Mouse (Mus musculus) gastrocnemius, postnatal 36 days (tissue): Measurements from ENCODE around the gene BC048671. TPM values are rescaled to one million over a fixed set of nuclear protein-coding genes. Genes with fewer than 3 reads are reported as not detected.

Experiments used
- DNase-seq, 2 experiments: peaks; one replicate each; pipeline ENCODE4 v3.0.0; 2022
- intact Hi-C: fragments of 180-260 bp; cut with DNase I; formaldehyde crosslinking; loops from one replicate; pipeline ENCODE4 v1.15.1; 2025
- long read RNA-seq, 2 experiments: library from polyadenylated mRNA; stranded (forward); transcript quantifications; one replicate each; pipeline ENCODE4 v2.0.0; 2021
- total RNA-seq, 2 experiments: library from RNA; stranded (reverse); gene quantifications; 2 replicates each; pipeline ENCODE4 v1.2.3; 2021

BC048671 gene
- total RNA-seq: not detected
- long read RNA-seq, experiment 1: 0 reads
- long read RNA-seq, experiment 2: 0 reads

GRCm38 (mm10) chr6:90300919-90301318 is at the start of gene BC048671:
BC048671 (plus strand) TSS chr6:90301219.
- DNase-seq: no peak
- intact Hi-C loops: no loop called here

GRCm38 (mm10) chr6:90288265-90288664 is 12.8 kb upstream of the BC048671 start:
- intact Hi-C loops: no loop called here

GRCm38 (mm10) chr6:90306315-90306975 is 5.4 kb downstream of the BC048671 start:
- DNase-seq: no peak
- intact Hi-C loops: no loop called here

More at GRCm38 (mm10) chr6:90288265-90288664, 12.8 kb upstream of the BC048671 start:
- DNase-seq: no peak

- DNase-seq: no peak
- intact Hi-C loops: no loop called here
These were observed 8.1 kb downstream of the BC048671 start for GRCm38 (mm10) chr6:90308839-90309778.

DNA sequence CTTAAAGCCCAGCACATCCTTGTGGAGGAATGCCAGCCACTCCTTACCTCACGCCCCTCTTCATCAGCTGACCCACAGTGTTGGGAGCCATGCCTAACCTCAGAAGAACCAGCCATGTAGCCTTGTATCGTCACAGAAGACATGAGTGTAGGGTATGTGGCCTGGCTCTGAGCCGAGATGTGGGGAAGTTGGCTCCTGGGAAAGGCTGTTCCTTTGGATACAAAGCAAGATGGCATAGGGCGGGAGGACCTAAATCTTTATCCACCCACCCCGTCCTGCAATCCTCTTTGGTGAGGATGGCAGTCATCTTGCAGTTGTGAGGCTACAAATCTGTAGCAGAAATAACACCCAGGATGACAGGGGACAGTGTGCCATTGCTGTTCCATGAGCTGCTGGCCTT is 14.9 kb downstream of the BC048671 start:
- intact Hi-C loops: no loop called here
- no peak for DNase-seq

- intact Hi-C loops: no loop called here
- DNase-seq: no peak
These were observed 16.7 kb downstream of the BC048671 start for GRCm38 (mm10) chr6:90317510-90318258.

- intact Hi-C loops: no loop called here
- no peak for DNase-seq
These were observed 18.0 kb downstream of the BC048671 start for GRCm38 (mm10) chr6:90319019-90319418.

- DNase-seq: peak in 1 of 2 experiments; percentile 26
- intact Hi-C loops: no loop called here
These were observed 18.6 kb downstream of the BC048671 start for GRCm38 (mm10) chr6:90319475-90320191.

- DNase-seq: no peak
- intact Hi-C loops: no loop called here
These were observed 19.4 kb downstream of the BC048671 start for GRCm38 (mm10) chr6:90320429-90320828.

DNA sequence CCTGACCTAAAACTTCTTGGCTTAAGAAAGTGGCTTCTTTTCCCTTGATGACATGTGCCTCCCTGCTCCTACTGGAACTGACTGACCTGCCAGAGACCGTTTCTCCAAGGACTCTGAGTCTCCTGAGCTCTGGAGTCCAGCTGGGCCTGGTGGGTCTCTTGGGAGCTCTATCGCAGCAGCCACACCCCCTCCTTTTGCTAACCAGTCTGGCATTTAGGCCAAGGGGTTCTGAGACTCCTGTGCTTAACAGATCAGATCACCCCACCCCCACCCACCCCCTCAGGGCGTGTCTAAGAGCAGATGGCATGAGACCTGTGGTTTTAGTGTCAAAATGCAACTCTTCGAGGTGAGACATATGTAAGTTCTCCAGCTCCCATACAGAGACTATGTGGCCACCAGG is 20.8 kb downstream of the BC048671 start:
- intact Hi-C loops: no loop called here
- no peak for DNase-seq

GRCm38 (mm10) chr6:90324026-90324425 is 23.0 kb downstream of the BC048671 start:
- DNase-seq: no peak
- intact Hi-C loops: no loop called here

- intact Hi-C loops: no loop called here
- DNase-seq: no peak
These were observed 23.4 kb downstream of the BC048671 start for GRCm38 (mm10) chr6:90324463-90324862.

DNA sequence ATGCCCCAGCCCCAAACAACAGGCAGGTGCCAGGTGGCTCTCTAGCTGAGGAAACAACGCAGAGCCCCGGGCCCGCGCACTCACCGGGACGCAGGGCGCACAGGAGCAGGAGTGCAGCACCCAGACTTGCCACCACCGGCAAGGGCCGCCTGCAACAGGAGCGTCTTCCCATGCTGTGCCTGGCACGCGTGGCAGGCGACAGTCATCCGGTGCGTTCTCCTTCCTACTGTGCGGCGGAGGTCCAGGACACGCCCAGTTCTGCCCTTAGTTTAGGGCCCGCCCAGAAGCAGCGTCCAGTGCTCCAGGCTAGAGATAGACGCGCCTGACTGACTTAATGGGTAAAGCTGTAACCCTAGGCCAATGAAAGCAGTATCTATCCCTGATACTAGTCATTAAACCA is 24.0 kb downstream of the BC048671 start, which contains the start of gene Chst13:
Gene Chst13 (minus strand): TSS at position 195 of the 400 bp plus-strand sequence.
- intact Hi-C loops: no loop called here
- DNase-seq: peak; percentile 25 to 34

DNA sequence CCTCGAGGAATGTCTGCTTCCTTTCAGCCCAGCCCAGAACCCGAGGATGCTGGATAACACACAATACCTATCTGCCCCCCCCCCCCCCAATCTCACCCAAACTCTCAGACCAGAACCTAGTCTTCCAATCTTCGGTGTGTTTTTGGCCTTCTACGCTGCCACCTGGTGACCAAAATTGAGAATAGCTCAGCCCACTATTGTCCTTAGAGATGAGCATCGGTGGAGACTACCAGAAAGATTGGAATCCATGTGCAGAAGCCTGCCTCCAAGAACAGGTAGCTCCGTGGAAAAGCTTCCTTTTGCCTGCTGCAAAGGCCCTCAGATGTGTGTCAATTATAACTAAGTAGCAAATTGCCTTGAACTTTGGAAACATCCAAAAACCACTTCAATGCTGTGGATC is 26.7 kb downstream of the BC048671 start:
- intact Hi-C loops: no loop called here
- no peak for DNase-seq

GRCm38 (mm10) chr6:90329953-90330352 is 28.9 kb downstream of the BC048671 start:
- peak in 1 of 2 experiments; percentile 36 for DNase-seq
- intact Hi-C loops: loop anchor here (10.0 kb wide), 2 partner anchors 95 to 655 kb away; partner anchors contain the start of gene Cfap100

DNA sequence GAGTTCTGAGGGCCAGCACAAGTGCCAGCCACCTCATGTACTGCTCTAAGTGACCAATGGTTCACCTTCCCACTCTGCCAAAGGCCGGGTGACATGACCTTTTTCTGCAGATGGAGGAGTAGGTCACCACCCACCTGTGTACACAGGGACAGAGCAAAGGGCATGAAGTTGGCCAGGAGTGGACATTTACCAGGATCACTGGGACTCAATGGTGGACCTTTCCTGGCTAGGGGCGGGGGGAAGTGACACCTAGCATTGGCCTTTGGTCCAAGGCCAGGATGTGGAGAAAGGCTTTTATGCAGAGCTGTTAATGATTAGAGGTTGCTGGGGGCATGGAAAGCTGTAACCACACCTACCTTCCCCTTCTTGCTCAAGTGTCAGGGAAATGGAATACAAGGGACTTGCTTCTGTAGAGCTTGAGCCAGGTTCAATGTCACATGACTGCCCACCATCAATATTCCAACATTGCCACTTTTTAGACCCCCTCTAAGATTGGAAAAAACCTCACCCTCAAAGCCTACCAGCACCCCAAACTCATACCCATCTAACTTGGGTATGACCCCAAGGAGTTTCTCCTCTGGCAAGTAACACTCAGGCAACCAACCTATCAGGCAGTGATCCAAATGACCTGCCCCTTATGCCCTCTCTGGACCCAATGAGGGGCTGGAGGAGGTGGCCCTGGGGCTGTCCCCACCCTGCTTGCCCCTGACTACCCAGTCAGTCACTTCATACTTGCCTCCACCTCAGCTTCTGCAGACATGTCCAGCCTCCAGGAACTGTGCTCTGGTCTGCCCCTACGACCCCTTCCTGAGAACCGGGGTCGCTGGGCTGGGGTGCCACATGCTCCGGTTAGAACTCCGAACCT is 31.8 kb downstream of the BC048671 start, which contains the start of gene Uroc1:
Gene Uroc1 (plus strand): TSS at position 724 of the 865 bp plus-strand sequence.
- intact Hi-C loops: loop anchor here (10.0 kb wide), 2 partner anchors 92 to 658 kb away; partner anchors contain the start of gene Cfap100
- no peak for DNase-seq

DNA sequence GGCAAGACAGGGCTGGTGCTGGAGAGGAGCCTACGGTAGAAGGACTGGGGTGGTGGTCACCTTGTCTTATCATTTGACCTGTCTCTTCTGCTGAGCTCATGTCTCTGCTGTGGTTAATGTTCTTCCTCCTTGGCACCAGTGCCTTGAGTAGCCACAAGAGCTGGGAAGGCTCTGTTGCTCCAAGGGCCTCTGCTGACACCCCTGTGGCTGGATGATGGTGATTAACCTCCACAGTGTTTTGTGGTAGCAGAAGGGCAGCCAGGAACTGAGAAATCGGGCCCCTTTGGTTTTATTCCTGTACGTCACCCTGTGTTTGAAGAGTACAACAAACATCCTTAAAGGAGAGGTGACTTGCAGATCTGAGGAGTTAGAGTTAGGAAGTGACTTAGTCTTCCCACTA is 33.2 kb downstream of the BC048671 start:
- DNase-seq: no peak

DNA sequence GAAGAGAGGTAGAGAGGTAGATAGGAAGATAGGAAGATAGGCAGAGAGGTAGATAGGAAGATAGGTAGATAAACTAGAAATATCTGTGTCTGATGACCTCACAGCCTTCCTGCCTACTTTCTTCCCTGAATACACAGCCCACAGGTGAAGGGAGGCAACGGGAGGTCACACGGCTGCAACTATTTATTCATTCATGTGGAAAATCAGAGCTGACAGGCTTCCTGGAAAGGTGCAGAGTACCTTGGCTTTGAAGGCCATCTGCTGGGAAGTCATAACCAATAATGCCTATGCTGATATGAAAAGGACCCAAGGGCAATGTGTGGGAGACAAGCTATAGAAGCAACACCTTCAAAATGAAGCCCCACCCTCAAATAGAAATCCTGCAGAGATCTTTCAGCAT is 41.3 kb downstream of the BC048671 start:
- DNase-seq: no peak
- intact Hi-C loops: no loop called here

More for the DNA sequence above, 33.2 kb downstream of the BC048671 start:
- intact Hi-C loops: loop anchor here (10.0 kb wide), 2 partner anchors 91 to 659 kb away; partner anchors contain the start of gene Cfap100

DNA sequence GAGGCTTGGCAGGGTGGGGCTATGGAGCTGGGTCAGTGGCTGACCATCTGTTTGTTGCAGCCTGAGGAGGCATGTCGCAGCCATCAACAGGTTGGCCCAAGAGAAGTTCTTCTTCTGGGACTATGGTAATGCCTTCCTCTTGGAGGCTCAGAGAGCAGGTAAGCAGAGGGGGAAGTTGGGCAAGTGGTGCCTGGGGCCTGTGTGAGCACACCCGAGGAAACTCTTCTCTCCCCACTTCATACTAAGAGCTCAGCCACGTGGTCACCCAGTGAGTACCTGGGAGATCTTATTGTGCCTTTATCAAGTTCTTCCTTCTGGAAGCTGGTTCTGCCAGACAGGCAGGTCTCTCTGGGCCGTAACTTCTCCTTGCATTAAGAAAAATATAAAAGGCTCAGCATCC is 46.2 kb downstream of the BC048671 start:
- intact Hi-C loops: no loop called here
- DNase-seq: no peak
